Comparison of ENCODE assay signal across 20 mouse cellular contexts in genomic region chr13:35786726-35787399, GRCm38 (mm10).
DNase-seq lines count a peak whose midpoint lies in the region; ATAC-seq lines count a peak whose summit lies in the region.
"Had no signal": no experiment of that assay in that cellular context is flagged by ENCODE, and none has a peak within 500 bp of the region (broad histone marks: within the 10 kb centered on the region; RNA-seq: fewer than 3 reads in every experiment).

No protein-coding gene starts in this region.

- DNase-seq in forebrain, embryonic 11.5 days (ENCODE audit: low spot score) = no peak
- DNase-seq in kidney, postnatal 25 days = no peak
- DNase-seq in spleen, postnatal 10 days (ENCODE audit: low spot score in 2 of 2) = no peak
- DNase-seq: adrenal gland, postnatal 25 days; cerebellum, adult 2 months; cerebellum, postnatal 36 days; gastrocnemius, postnatal 25 days; heart, adult 2 months; heart, postnatal 10 days; layer of hippocampus, postnatal 36 days; thymus, postnatal 36 days had no signal

- no peak overlapping the region for H3K9ac ChIP-seq in forebrain, embryonic 15.5 days (replicated peaks)
- H3K9ac ChIP-seq in forebrain, embryonic 11.5 days (ENCODE audit: low read length) = no peak overlapping the region
- no peak overlapping the region for H3K9ac ChIP-seq in kidney, embryonic 16.5 days (replicated peaks; ENCODE audit: low read length)
- H3K9ac ChIP-seq in liver, embryonic 16.5 days (ENCODE audit: low read depth, low read length) = 0 out of 2 replicates have a peak overlapping the region, but pooled peaks have one; percentile 1
- H3K9ac ChIP-seq: hindbrain, embryonic 14.5 days; midbrain, embryonic 12.5 days; neural tube, embryonic 12.5 days had no signal

- no peak overlapping the region for H3K4me3 ChIP-seq in forebrain, embryonic 15.5 days
- no peak overlapping the region for H3K4me3 ChIP-seq in forebrain, embryonic 11.5 days (ENCODE audit: low read depth, low read length)
- no peak overlapping the region for H3K4me3 ChIP-seq in kidney, embryonic 16.5 days (ENCODE audit: low read length)
- H3K4me3 ChIP-seq in liver, embryonic 16.5 days (ENCODE audit: low read depth, low read length) = no peak overlapping the region
- H3K4me3 ChIP-seq: heart, adult 2 months; midbrain, embryonic 12.5 days; neural tube, embryonic 12.5 days had no signal

- H3K36me3 ChIP-seq in forebrain, embryonic 15.5 days = no peaks in the 10 kb centered on the region
- no peaks in the 10 kb centered on the region for H3K36me3 ChIP-seq in forebrain, embryonic 11.5 days (ENCODE audit: control insufficient read depth, insufficient read depth, low read length)
- H3K36me3 ChIP-seq in kidney, embryonic 16.5 days (ENCODE audit: insufficient read depth, low read length) = no peaks in the 10 kb centered on the region
- H3K36me3 ChIP-seq in liver, embryonic 16.5 days (ENCODE audit: control insufficient read depth, insufficient read depth) = no peaks in the 10 kb centered on the region
- H3K36me3 ChIP-seq: midbrain, embryonic 12.5 days; neural tube, embryonic 12.5 days had no signal

- 78% methylated on average over 6 of the region's 6 CpGs for WGBS in forebrain, embryonic 15.5 days
- WGBS in forebrain, embryonic 11.5 days = 94% methylated on average over 6 of the region's 6 CpGs
- WGBS in kidney, embryonic 16.5 days = 80% methylated on average over 6 of the region's 6 CpGs
- 67% methylated on average over 6 of the region's 6 CpGs for WGBS in liver, embryonic 16.5 days (ENCODE audit: insufficient replicate concordance)

- no peaks in the 10 kb centered on the region for H3K27me3 ChIP-seq in forebrain, embryonic 15.5 days
- H3K27me3 ChIP-seq in forebrain, embryonic 11.5 days (ENCODE audit: control insufficient read depth, insufficient read depth, low read length) = no peaks in the 10 kb centered on the region
- no peaks in the 10 kb centered on the region for H3K27me3 ChIP-seq in kidney, embryonic 16.5 days (ENCODE audit: insufficient read depth, low read length)
- H3K27me3 ChIP-seq in liver, embryonic 16.5 days (ENCODE audit: control insufficient read depth, insufficient read depth, low read depth, low read length) = no peaks in the 10 kb centered on the region
- H3K27me3 ChIP-seq: CH12.LX; midbrain, embryonic 12.5 days; neural tube, embryonic 12.5 days had no signal

- no peak overlapping the region for H3K27ac ChIP-seq in forebrain, embryonic 15.5 days (replicated peaks)
- H3K27ac ChIP-seq in forebrain, embryonic 11.5 days (ENCODE audit: low read depth, low read length) = no peak overlapping the region
- H3K27ac ChIP-seq in kidney, embryonic 16.5 days (ENCODE audit: low read length) = peak overlapping the region; percentile 49; the same call in 1 of the 2 replicates
- H3K27ac ChIP-seq in liver, embryonic 16.5 days (ENCODE audit: low read length) = peak overlapping the region; percentile 43
- H3K27ac ChIP-seq: heart, adult 2 months; hindbrain, embryonic 14.5 days; macrophage; midbrain, embryonic 12.5 days; neural tube, embryonic 12.5 days had no signal

- peaks cover 4% of the 10 kb centered on the region; the same call in 1 of the 2 replicates for H3K4me1 ChIP-seq in forebrain, embryonic 15.5 days
- no peaks in the 10 kb centered on the region for H3K4me1 ChIP-seq in forebrain, embryonic 11.5 days (replicated peaks; ENCODE audit: control insufficient read depth, insufficient read depth, low read length)
- peaks cover 20% of the 10 kb centered on the region for H3K4me1 ChIP-seq in kidney, embryonic 16.5 days (ENCODE audit: insufficient read depth, low read length)
- H3K4me1 ChIP-seq in liver, embryonic 16.5 days (ENCODE audit: control insufficient read depth, low read depth, low read length) = peaks cover 70% of the 10 kb centered on the region
- H3K4me1 ChIP-seq: neural tube, embryonic 12.5 days had no signal

- no peak overlapping the region for H3K4me2 ChIP-seq in forebrain, embryonic 15.5 days (replicated peaks)
- no peak overlapping the region for H3K4me2 ChIP-seq in forebrain, embryonic 11.5 days (ENCODE audit: low read depth, low read length, severe bottlenecking)
- no peak overlapping the region for H3K4me2 ChIP-seq in kidney, embryonic 16.5 days (replicated peaks; ENCODE audit: low read depth, low read length)
- H3K4me2 ChIP-seq in liver, embryonic 16.5 days (ENCODE audit: low read depth, low read length) = peak overlapping the region; percentile 49
- H3K4me2 ChIP-seq: hindbrain, embryonic 14.5 days; midbrain, embryonic 12.5 days; neural tube, embryonic 12.5 days had no signal

- ATAC-seq in forebrain, embryonic 15.5 days (replicated peaks) = peak; percentile 44
- no peak for ATAC-seq in forebrain, embryonic 11.5 days (replicated peaks; ENCODE audit: low FRiP score)
- no peak for ATAC-seq in kidney, embryonic 16.5 days (ENCODE audit: low FRiP score, low TSS enrichment)
- ATAC-seq in erythroid progenitor cell, adult 5-6 weeks (replicated peaks; ENCODE audit: low FRiP score, poor library complexity, severe bottlenecking) = peak; percentile 33; the same call in 1 of the 2 replicates
- peak; percentile 85 for ATAC-seq in liver, embryonic 16.5 days (ENCODE audit: low read depth)

- no peaks in the 10 kb centered on the region for H3K9me3 ChIP-seq in forebrain, embryonic 15.5 days
- no peaks in the 10 kb centered on the region for H3K9me3 ChIP-seq in forebrain, embryonic 11.5 days (ENCODE audit: control insufficient read depth, low read length)
- no peaks in the 10 kb centered on the region for H3K9me3 ChIP-seq in kidney, embryonic 16.5 days (ENCODE audit: low read length)
- no peaks in the 10 kb centered on the region for H3K9me3 ChIP-seq in liver, embryonic 16.5 days (replicated peaks; ENCODE audit: control insufficient read depth, low read length)
- H3K9me3 ChIP-seq: midbrain, embryonic 12.5 days; neural tube, embryonic 12.5 days had no signal

Comparison
In these comparisons a context has a peak if more than half of its experiments do, and no peak if none do; other contexts are left out.
1. ATAC-seq: peak in forebrain, embryonic 15.5 days (single experiment), erythroid progenitor cell, adult 5-6 weeks (single experiment) and liver, embryonic 16.5 days (single experiment); none in forebrain, embryonic 11.5 days (single experiment) and kidney, embryonic 16.5 days (single experiment).
2. H3K27ac ChIP-seq: peak in kidney, embryonic 16.5 days (single experiment) and liver, embryonic 16.5 days (single experiment); none in forebrain, embryonic 15.5 days (single experiment) and forebrain, embryonic 11.5 days (single experiment).